Mouse (Mus musculus) liver, embryonic 14.5 days (tissue): ENCODE data around the gene Dnajb14.
"Not testable (repeated sequence)": the region's sequence is repeated elsewhere in the genome, so short reads cannot be mapped to it uniquely, and the experiment has no call there.

Experiments used
- CTCF ChIP-seq: IDR thresholded peaks from 2 replicates; pipeline ENCODE4 v1.5.1; 2016; ENCODE audit warnings: antibody characterized with exemption, low read depth, control low read depth
- EP300 ChIP-seq: IDR thresholded peaks from 2 replicates; pipeline ENCODE4 v1.6.1; 2016; ENCODE audit warnings: antibody characterized with exemption, low read depth

DNA sequence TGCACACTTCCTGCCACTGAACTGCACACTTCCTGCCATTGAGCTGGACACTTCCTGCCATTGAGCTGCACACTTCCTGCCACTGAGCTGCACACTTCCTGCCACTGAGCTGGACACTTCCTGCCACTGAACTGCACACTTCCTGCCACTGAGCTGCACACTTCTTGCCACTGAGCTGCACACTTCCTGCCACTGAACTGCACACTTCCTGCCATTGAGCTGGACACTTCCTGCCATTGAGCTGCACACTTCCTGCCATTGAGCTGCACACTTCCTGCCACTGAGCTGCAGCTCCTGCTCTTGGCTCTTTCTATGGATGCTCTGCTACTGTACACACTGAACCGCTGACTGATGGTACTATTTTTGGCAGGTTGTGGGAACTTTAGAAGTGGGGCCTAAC, 14.5 kb upstream of the Dnajb14 start:
- not testable (repeated sequence) for TF ChIP-seq EP300, CTCF
